Mouse (Mus musculus) hindbrain, embryonic 10.5 days (tissue): Measurements from ENCODE around the gene Ctsd. TPM values are rescaled to one million over a fixed set of nuclear protein-coding genes. Genes with fewer than 3 reads are reported as not detected.
A peak's percentile ranks its signal among the peaks of the same experiment; 100 is the strongest.

Source experiments
- DNase-seq: peaks from one replicate; pipeline ENCODE4 v3.0.0-alpha.2; 2017; ENCODE audit warnings: low spot score
- H3K27ac ChIP-seq: fragments of 300-500 bp; sonication (generic); 2 replicates; pipeline ENCODE4 v1.5.1; 2016; ENCODE audit warnings: mild to moderate bottlenecking, moderate library complexity
- H3K27me3 ChIP-seq: fragments of 300-500 bp; sonication (generic); 2 replicates; pipeline ENCODE4 v1.6.1; 2016; ENCODE audit warnings: mild to moderate bottlenecking; ENCODE audit not compliant: poor library complexity, insufficient read depth, severe bottlenecking
- H3K36me3 ChIP-seq: fragments of 300-500 bp; sonication (generic); 2 replicates; pipeline ENCODE4 v1.6.1; 2016; ENCODE audit warnings: mild to moderate bottlenecking, moderate library complexity
- H3K4me1 ChIP-seq: fragments of 300-500 bp; sonication (generic); replicated peaks from 2 replicates; pipeline ENCODE4 v1.6.1; 2016; ENCODE audit warnings: mild to moderate bottlenecking
- H3K4me3 ChIP-seq: fragments of 300-500 bp; sonication (generic); 2 replicates; pipeline ENCODE4 v1.5.1; 2016; ENCODE audit warnings: mild to moderate bottlenecking, moderate library complexity
- H3K9me3 ChIP-seq: fragments of 300-500 bp; sonication (generic); 2 replicates; pipeline ENCODE4 v1.6.1; 2016; ENCODE audit warnings: mild to moderate bottlenecking, moderate library complexity
- WGBS: fragments of 180-500 bp; shearing (Covaris S2); methylation state at CpG from one replicate; pipeline ENCODE4 v1.1.7; 2016; 5-methylcytosine and 5-hydroxymethylcytosine counted together
- polyA plus RNA-seq: library from polyadenylated mRNA; unstranded; fragments of >200 nt; fragmentation: Nextera tagmentation; extraction: Ambion mirVana; gene quantifications from 2 replicates; pipeline ENCODE4 v1.2.1, GENCODE M21; 2016

The Ctsd gene
- 159 and 198 TPM in 2 replicates for polyA plus RNA-seq

- peaks cover 27% of the 10 kb centered on the region for H3K4me1 ChIP-seq
- no peaks in the 10 kb centered on the region for H3K9me3 ChIP-seq
- peaks cover 31% of the 10 kb centered on the region for H3K36me3 ChIP-seq
- H3K27me3 ChIP-seq = 0 out of 2 replicates have a peak, but pooled peaks cover 6% of the 10 kb centered on the region
- peak; percentile 99 for DNase-seq
- WGBS = under 1% methylated on average over 55 of the region's 55 CpGs
- H3K4me3 ChIP-seq = peak within 1 kb of the TSS; percentile 92
- peak within 1 kb of the TSS; percentile 92 for H3K27ac ChIP-seq
Observed at GRCm38 (mm10) chr7:142387419-142388148, at the start of gene Ctsd. Gene Ctsd (minus strand): TSS chr7:142388038.

GRCm38 (mm10) chr7:142437324-142437723, 49.5 kb upstream of the Ctsd start:
- H3K36me3 ChIP-seq = no peaks in the 10 kb centered on the region
- no peaks in the 10 kb centered on the region for H3K9me3 ChIP-seq
- H3K4me1 ChIP-seq = peaks cover 30% of the 10 kb centered on the region
- H3K27ac ChIP-seq = no peak overlapping the region
- no peak for DNase-seq
- WGBS = 75% methylated on average over 5 of the region's 5 CpGs
- peaks cover 4% of the 10 kb centered on the region; the same call in 1 of the 2 replicates for H3K27me3 ChIP-seq
- no peak overlapping the region for H3K4me3 ChIP-seq

GRCm38 (mm10) chr7:142435524-142435923, 47.7 kb upstream of the Ctsd start:
- Histone ChIP-seq H3K36me3 (no peaks in the 10 kb centered on the region), H3K4me1 (peaks cover 13% of the 10 kb centered on the region), H3K27me3 (peaks cover 4% of the 10 kb centered on the region; the same call in 1 of the 2 replicates), H3K4me3 (no peak overlapping the region), H3K9me3 (no peaks in the 10 kb centered on the region), H3K27ac (no peak overlapping the region)
- 32% methylated on average over 4 of the region's 4 CpGs for WGBS
- DNase-seq = peak; percentile 68

GRCm38 (mm10) chr7:142434137-142434865, 46.5 kb upstream of the Ctsd start, which contains the start of gene Syt8:
Gene Syt8 (plus strand): TSS chr7:142434850.
- WGBS = 85% methylated on average over 10 of the region's 10 CpGs
- peak within 1 kb of the TSS; percentile 56 for H3K27ac ChIP-seq

GRCm38 (mm10) chr7:142433623-142434022, 45.8 kb upstream of the Ctsd start:
- Histone ChIP-seq H3K4me1 (peaks cover 20% of the 10 kb centered on the region), H3K36me3 (no peaks in the 10 kb centered on the region), H3K4me3 (no peak overlapping the region), H3K27ac (peak overlapping the region; percentile 56), H3K9me3 (no peaks in the 10 kb centered on the region), H3K27me3 (no peaks in the 10 kb centered on the region; the same call in 1 of the 2 replicates)
- 49% methylated on average over 19 of the region's 19 CpGs for WGBS
- DNase-seq = no peak

More at GRCm38 (mm10) chr7:142434137-142434865, 46.5 kb upstream of the Ctsd start, which contains the start of gene Syt8:
- no peaks in the 10 kb centered on the region for H3K36me3 ChIP-seq
- peaks cover 2% of the 10 kb centered on the region; the same call in 1 of the 2 replicates for H3K27me3 ChIP-seq
- no peak for DNase-seq
- H3K4me3 ChIP-seq = no peak within 1 kb of the TSS
- peaks cover 19% of the 10 kb centered on the region for H3K4me1 ChIP-seq
- no peaks in the 10 kb centered on the region for H3K9me3 ChIP-seq

- H3K27ac ChIP-seq = no peak overlapping the region
- no peak for DNase-seq
- WGBS = 93% methylated on average over 14 of the region's 14 CpGs
Observed at GRCm38 (mm10) chr7:142431106-142431505, 43.3 kb upstream of the Ctsd start.

GRCm38 (mm10) chr7:142430160-142430678, 42.4 kb upstream of the Ctsd start:
- Histone ChIP-seq H3K4me1 (peaks cover 31% of the 10 kb centered on the region), H3K27me3 (peaks cover 10% of the 10 kb centered on the region), H3K9me3 (no peaks in the 10 kb centered on the region), H3K27ac (peak overlapping the region; percentile 69; the same call in 1 of the 2 replicates), H3K36me3 (no peaks in the 10 kb centered on the region), H3K4me3 (no peak overlapping the region)
- 75% methylated on average over 12 of the region's 12 CpGs for WGBS
- no peak for DNase-seq

More at GRCm38 (mm10) chr7:142431106-142431505, 43.3 kb upstream of the Ctsd start:
- Histone ChIP-seq H3K9me3 (no peaks in the 10 kb centered on the region), H3K27me3 (peaks cover 10% of the 10 kb centered on the region), H3K4me3 (no peak overlapping the region), H3K36me3 (no peaks in the 10 kb centered on the region), H3K4me1 (peaks cover 26% of the 10 kb centered on the region)

GRCm38 (mm10) chr7:142428213-142428612, 40.4 kb upstream of the Ctsd start:
- peaks cover 10% of the 10 kb centered on the region for H3K27me3 ChIP-seq
- DNase-seq = peak; percentile 86
- H3K36me3 ChIP-seq = no peaks in the 10 kb centered on the region
- H3K9me3 ChIP-seq = no peaks in the 10 kb centered on the region
- WGBS = 3% methylated on average over 7 of the region's 7 CpGs
- H3K27ac ChIP-seq = 0 out of 2 replicates have a peak overlapping the region, but pooled peaks have one; percentile 36
- no peak overlapping the region for H3K4me3 ChIP-seq
- H3K4me1 ChIP-seq = peaks cover 23% of the 10 kb centered on the region

GRCm38 (mm10) chr7:142425641-142426213, 37.9 kb upstream of the Ctsd start:
- Histone ChIP-seq H3K27ac (no peak overlapping the region), H3K27me3 (peaks cover 10% of the 10 kb centered on the region), H3K36me3 (no peaks in the 10 kb centered on the region), H3K9me3 (no peaks in the 10 kb centered on the region), H3K4me3 (no peak overlapping the region), H3K4me1 (peaks cover 23% of the 10 kb centered on the region)
- no peak for DNase-seq
- WGBS = 55% methylated on average over 11 of the region's 11 CpGs

- no peak for DNase-seq
- H3K9me3 ChIP-seq = no peaks in the 10 kb centered on the region
- 72% methylated on average over 2 of the region's 2 CpGs for WGBS
Observed at GRCm38 (mm10) chr7:142421826-142422225, 34.0 kb upstream of the Ctsd start.

GRCm38 (mm10) chr7:142419887-142420286, 32.0 kb upstream of the Ctsd start:
- Histone ChIP-seq H3K9me3 (no peaks in the 10 kb centered on the region), H3K36me3 (no peaks in the 10 kb centered on the region), H3K4me1 (no peaks in the 10 kb centered on the region), H3K27me3 (no peaks in the 10 kb centered on the region), H3K27ac (no peak overlapping the region), H3K4me3 (no peak overlapping the region)
- 88% methylated on average over 5 of the region's 5 CpGs for WGBS
- DNase-seq = no peak

More at GRCm38 (mm10) chr7:142421826-142422225, 34.0 kb upstream of the Ctsd start:
- Histone ChIP-seq H3K27me3 (0 out of 2 replicates have a peak, but pooled peaks cover 3% of the 10 kb centered on the region), H3K4me1 (0 out of 2 replicates have a peak, but pooled peaks cover 4% of the 10 kb centered on the region), H3K4me3 (no peak overlapping the region), H3K36me3 (no peaks in the 10 kb centered on the region), H3K27ac (no peak overlapping the region)

- Histone ChIP-seq H3K9me3 (no peaks in the 10 kb centered on the region), H3K4me3 (no peak overlapping the region), H3K27ac (no peak overlapping the region), H3K27me3 (no peaks in the 10 kb centered on the region), H3K36me3 (no peaks in the 10 kb centered on the region), H3K4me1 (no peaks in the 10 kb centered on the region)
- 87% methylated on average over 8 of the region's 8 CpGs for whole genome bisulfite sequencing
- no peak for DNase-seq
Observed at GRCm38 (mm10) chr7:142418679-142419078, 30.8 kb upstream of the Ctsd start.
